Mouse (Mus musculus): ENCODE measurements around the gene Erc2.

Gene Erc2

GRCm38 (mm10) chr14:27921656-27922373 lies 299.6 kb downstream of the Erc2 start:
- DNase-seq (ENCODE audit: extremely low read depth, insufficient read length, low spot score) = no peak

GRCm38 (mm10) chr14:27927369-27927768 lies 305.1 kb downstream of the Erc2 start:
- DNase-seq (ENCODE audit: extremely low read depth, insufficient read length, low spot score) = no peak

- DNase-seq (ENCODE audit: extremely low read depth, insufficient read length, low spot score) = no peak
Observed at GRCm38 (mm10) chr14:27933533-27933932, 311.3 kb downstream of the Erc2 start.

GRCm38 (mm10) chr14:27935714-27936113 lies 313.5 kb downstream of the Erc2 start:
- no peak for DNase-seq (ENCODE audit: extremely low read depth, insufficient read length, low spot score)

- DNase-seq (ENCODE audit: extremely low read depth, insufficient read length, low spot score) = no peak
Observed at GRCm38 (mm10) chr14:27937922-27938321, 315.7 kb downstream of the Erc2 start.

DNA sequence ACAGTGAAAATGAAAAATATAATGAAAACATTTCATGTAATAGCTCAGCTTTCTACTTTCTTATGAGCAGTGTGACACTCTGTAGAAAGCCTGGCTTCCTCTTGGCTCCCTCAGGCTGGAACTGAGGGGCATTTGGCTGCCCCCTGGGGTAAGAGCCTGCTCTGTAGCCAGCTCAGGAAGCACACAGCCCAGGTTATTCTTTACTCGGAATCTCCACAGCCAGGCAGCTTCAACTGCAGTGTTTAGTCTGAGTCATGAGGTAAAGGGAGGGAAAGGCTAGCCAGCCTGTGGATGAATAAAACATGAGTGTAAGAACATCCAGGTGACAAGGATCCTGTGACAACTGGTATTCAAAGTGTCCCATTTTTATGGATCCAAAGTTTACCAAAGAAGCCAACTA lies 323.0 kb downstream of the Erc2 start:
- no peak for DNase-seq (ENCODE audit: extremely low read depth, insufficient read length, low spot score)

GRCm38 (mm10) chr14:27946211-27946610 lies 324.0 kb downstream of the Erc2 start:
- DNase-seq (ENCODE audit: extremely low read depth, insufficient read length, low spot score) = no peak

DNA sequence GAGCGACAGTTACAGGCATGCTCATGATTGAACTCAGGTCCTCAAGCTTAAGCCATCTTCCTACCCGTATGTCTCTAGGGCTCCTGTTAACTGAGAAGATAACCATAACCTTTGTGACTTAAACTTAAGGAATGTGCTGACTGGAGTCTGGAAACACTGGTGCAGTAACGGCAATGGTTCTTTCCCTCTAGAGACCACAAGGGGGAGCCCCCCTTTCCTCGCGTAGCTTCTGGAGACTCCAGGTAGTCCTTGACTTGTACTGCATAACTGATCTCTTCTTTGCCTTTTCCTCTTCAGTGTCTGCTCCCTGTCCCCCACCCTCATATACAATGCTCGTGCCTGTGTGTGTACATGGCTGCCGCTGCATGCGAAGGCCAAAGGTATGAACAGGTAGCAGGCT lies 326.2 kb downstream of the Erc2 start:
- peak; percentile 2 for DNase-seq (ENCODE audit: extremely low read depth, insufficient read length, low spot score)

DNA sequence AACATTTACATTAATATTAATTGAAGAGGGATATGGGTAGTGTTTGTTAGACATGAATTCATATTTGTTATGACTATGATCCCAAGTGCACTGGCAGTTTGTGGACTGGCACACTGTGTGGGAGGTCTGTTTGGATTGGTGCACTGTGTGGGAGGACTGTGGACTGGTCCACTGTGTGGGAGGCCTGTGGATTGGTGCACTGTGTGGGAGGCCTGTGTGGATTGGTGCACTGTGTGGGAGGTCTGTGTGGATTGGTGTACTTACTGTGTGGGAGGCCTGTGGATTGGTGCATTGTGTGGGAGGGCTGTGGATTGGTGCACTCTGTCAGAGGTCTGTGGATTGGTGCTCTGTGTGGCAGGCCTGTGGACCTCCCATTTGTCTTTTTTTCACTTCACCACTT lies 331.6 kb downstream of the Erc2 start:
- no peak for DNase-seq (ENCODE audit: extremely low read depth, insufficient read length, low spot score)

- no peak for DNase-seq (ENCODE audit: extremely low read depth, insufficient read length, low spot score)
Observed at GRCm38 (mm10) chr14:27956801-27957200, 334.6 kb downstream of the Erc2 start.

- DNase-seq (ENCODE audit: extremely low read depth, insufficient read length, low spot score) = no peak
Observed at GRCm38 (mm10) chr14:27973701-27974100, 351.5 kb downstream of the Erc2 start.

- no peak for DNase-seq (ENCODE audit: extremely low read depth, insufficient read length, low spot score)
Observed at GRCm38 (mm10) chr14:27975661-27976060, 353.4 kb downstream of the Erc2 start.

DNA sequence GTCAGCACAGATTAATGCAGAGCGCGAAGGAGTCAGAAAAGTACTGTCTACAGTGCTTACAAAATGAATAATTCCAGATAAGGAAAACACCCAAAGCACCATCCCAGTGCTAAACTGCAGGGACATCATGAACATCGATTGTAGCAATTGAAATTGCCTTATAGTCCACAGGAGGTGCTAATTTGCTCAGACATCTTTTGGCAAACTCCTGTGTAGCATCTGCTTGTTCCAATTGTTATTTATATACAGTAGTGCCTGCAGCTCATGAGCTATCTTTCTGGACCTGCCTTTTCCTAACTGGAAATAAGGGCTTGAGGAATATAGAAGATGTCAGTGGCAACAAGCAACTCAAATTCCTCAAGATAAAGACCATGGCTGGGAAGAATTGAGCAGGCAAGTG lies 362.5 kb downstream of the Erc2 start:
- no peak for DNase-seq (ENCODE audit: extremely low read depth, insufficient read length, low spot score)

- DNase-seq (ENCODE audit: extremely low read depth, insufficient read length, low spot score) = no peak
Observed at GRCm38 (mm10) chr14:27985201-27985600, 363.0 kb downstream of the Erc2 start.

DNA sequence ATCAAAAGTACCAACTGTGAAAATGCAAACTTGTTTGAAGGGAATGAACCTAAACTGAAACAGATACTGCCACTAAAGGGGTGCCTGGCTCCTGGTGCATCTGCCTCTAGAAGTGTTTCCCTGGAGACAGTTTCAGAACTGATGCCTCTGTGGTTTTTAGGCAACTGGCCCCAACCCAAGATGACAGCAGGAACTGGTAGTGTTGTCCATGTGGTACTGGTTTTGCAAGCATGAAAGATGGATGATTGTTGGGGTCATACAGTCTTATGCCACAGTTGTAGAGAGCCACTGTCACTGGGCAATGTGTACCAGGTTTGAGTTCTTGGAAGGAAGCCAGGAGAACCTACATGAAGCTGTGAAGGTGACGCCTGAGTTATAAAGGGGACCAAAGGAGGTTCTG lies 365.2 kb downstream of the Erc2 start:
- no peak for DNase-seq (ENCODE audit: extremely low read depth, insufficient read length, low spot score)

- DNase-seq (ENCODE audit: extremely low read depth, insufficient read length, low spot score) = no peak
Observed at GRCm38 (mm10) chr14:27998551-27998950, 376.3 kb downstream of the Erc2 start.

- DNase-seq (ENCODE audit: extremely low read depth, insufficient read length, low spot score) = no peak
Observed at GRCm38 (mm10) chr14:28004023-28004422, 381.8 kb downstream of the Erc2 start.

GRCm38 (mm10) chr14:28010536-28011280 lies 388.5 kb downstream of the Erc2 start:
- no peak for DNase-seq (ENCODE audit: extremely low read depth, insufficient read length, low spot score)

- no peak for DNase-seq (ENCODE audit: extremely low read depth, insufficient read length, low spot score)
Observed at GRCm38 (mm10) chr14:28023199-28023598, 401.0 kb downstream of the Erc2 start.

DNA sequence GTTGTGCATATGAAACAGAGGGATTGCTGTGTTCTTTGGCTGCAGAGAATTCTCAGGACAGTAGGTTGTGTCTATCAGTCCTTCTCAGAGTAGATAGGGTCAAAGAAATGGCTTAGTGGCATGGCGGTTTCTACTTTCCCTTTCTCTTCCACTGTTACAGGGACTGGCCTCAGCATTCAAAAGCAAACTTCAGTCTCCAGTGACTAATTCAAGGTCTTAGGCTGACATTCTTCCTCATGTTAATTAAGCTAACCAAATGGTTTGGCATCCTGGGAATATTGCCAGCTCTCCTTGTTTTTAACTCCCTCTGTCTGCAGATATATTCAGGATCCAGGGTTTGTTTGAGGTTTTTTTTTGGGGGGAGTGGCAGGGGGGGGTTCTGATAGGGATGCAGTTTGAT lies 408.6 kb downstream of the Erc2 start:
- no peak for DNase-seq (ENCODE audit: extremely low read depth, insufficient read length, low spot score)

DNA sequence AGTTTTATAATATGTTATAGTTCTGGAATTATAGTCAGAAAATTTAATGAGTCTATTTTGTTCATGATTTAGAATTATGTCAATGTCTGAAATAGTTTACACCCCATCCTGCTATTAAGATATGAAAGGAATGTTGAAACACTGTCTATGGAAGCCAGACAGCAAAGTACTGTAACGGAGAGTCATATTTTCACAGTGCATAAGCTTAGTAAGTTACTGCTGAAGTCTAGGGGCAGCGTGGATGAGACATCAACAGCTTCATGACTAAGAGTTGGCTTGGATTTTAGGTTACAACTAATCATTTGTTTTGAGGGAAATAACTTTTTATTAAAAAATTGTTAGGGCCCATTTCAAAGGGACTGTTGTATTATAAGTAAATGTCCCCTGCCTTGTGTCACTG lies 412.8 kb downstream of the Erc2 start:
- DNase-seq (ENCODE audit: extremely low read depth, insufficient read length, low spot score) = no peak

DNA sequence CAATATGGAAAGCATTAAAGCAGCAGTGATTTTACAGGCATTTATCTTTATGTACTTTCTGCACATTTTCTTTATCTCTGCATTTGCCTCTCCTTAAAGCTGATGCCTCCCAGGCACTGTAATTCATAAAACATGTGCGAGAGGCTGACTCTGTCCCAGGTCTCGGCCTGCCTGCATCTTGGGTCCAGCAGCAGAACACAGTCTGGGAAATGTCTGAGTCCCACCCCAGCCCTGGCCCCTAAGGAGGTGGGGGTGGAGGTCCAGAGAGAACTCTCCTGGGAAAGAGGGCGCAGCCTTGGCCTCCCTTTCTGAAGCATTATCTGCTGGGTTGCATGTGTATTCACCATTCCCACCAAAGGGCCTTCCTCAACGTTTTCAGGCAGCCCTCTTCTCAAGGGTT lies 420.9 kb downstream of the Erc2 start:
- DNase-seq (ENCODE audit: extremely low read depth, insufficient read length, low spot score) = no peak
